ENCODE assay signal across 8 mouse cellular contexts in genomic region chrX:56731306-56732201, GRCm38 (mm10). TPM values are rescaled to one million over a fixed set of nuclear protein-coding genes. Genes with fewer than 3 reads are reported as not detected.
A peak's percentile ranks its signal among the peaks of the same experiment; 100 is the strongest.
DNase-seq lines count a peak whose midpoint lies in the region; ATAC-seq and TF ChIP-seq lines count a peak whose summit lies in the region.

TSS of gene Fhl1 (plus strand) at chrX:56731787.

- H3K9ac ChIP-seq in forebrain, embryonic 15.5 days (replicated peaks) = peak within 1 kb of the TSS; percentile 64
- peak within 1 kb of the TSS; percentile 75 for H3K9ac ChIP-seq in heart, embryonic 16.5 days (ENCODE audit: low read length)
- peak within 1 kb of the TSS; percentile 61 for H3K9ac ChIP-seq in liver, embryonic 13.5 days
- H3K9ac ChIP-seq in neural tube, embryonic 14.5 days (replicated peaks; ENCODE audit: low read depth, low read length) = peak within 1 kb of the TSS; percentile 58

- H3ac ChIP-seq in C2C12 (ENCODE audit: control insufficient read depth, insufficient read length, low read depth) = peak within 1 kb of the TSS; percentile 80

- no peaks in the 10 kb centered on the region for H3K9me3 ChIP-seq in forebrain, embryonic 15.5 days
- no peaks in the 10 kb centered on the region for H3K9me3 ChIP-seq in heart, embryonic 16.5 days (replicated peaks; ENCODE audit: control insufficient read depth, low read length)
- H3K9me3 ChIP-seq in liver, embryonic 13.5 days (replicated peaks) = no peaks in the 10 kb centered on the region
- no peaks in the 10 kb centered on the region for H3K9me3 ChIP-seq in neural tube, embryonic 14.5 days (ENCODE audit: control insufficient read depth, low read length)

- peak; percentile 93 for ATAC-seq in forebrain, embryonic 15.5 days (replicated peaks)
- peak; percentile 89 for ATAC-seq in heart, embryonic 16.5 days (replicated peaks; ENCODE audit: extremely low read depth, insufficient read depth, low FRiP score)
- ATAC-seq in liver, embryonic 13.5 days (ENCODE audit: low read depth) = peak; percentile 58
- ATAC-seq in neural tube, embryonic 14.5 days (ENCODE audit: low read depth) = peak; percentile 97

- H3K36me3 ChIP-seq in C2C12 (ENCODE audit: control insufficient read depth, insufficient read depth) = no peaks in the 10 kb centered on the region
- no peaks in the 10 kb centered on the region for H3K36me3 ChIP-seq in forebrain, embryonic 15.5 days
- H3K36me3 ChIP-seq in heart, embryonic 16.5 days (ENCODE audit: control insufficient read depth, insufficient read depth) = no peaks in the 10 kb centered on the region
- H3K36me3 ChIP-seq in liver, embryonic 13.5 days = no peaks in the 10 kb centered on the region
- H3K36me3 ChIP-seq in neural tube, embryonic 14.5 days (ENCODE audit: control insufficient read depth, insufficient read depth, low read length) = no peaks in the 10 kb centered on the region

- H3K27me3 ChIP-seq in C2C12 (ENCODE audit: control insufficient read depth, insufficient read depth, insufficient read length) = no peaks in the 10 kb centered on the region
- H3K27me3 ChIP-seq in forebrain, embryonic 15.5 days = no peaks in the 10 kb centered on the region
- no peaks in the 10 kb centered on the region for H3K27me3 ChIP-seq in heart, embryonic 16.5 days (ENCODE audit: control insufficient read depth, insufficient read depth, low read length)
- peaks cover 37% of the 10 kb centered on the region for H3K27me3 ChIP-seq in liver, embryonic 13.5 days
- no peaks in the 10 kb centered on the region for H3K27me3 ChIP-seq in neural tube, embryonic 14.5 days (ENCODE audit: control insufficient read depth, insufficient read depth, low read length)

- DNase-seq in cerebellum, adult 11-12 months = peak; percentile 78
- DNase-seq in kidney, postnatal 25 days = peak; percentile 65 to 91
- peak; percentile 34 for DNase-seq in liver, embryonic 13.5 days
- DNase-seq in urinary bladder, adult 18-20 months (ENCODE audit: low spot score in 2 of 2) = peak; percentile 5 to 28

- H3K4me2 ChIP-seq in forebrain, embryonic 15.5 days (replicated peaks) = peak within 1 kb of the TSS; percentile 49
- H3K4me2 ChIP-seq in heart, embryonic 16.5 days (ENCODE audit: low read depth, low read length) = peak within 1 kb of the TSS; percentile 62
- H3K4me2 ChIP-seq in liver, embryonic 13.5 days = peak within 1 kb of the TSS; percentile 78
- H3K4me2 ChIP-seq in neural tube, embryonic 14.5 days (ENCODE audit: low read depth, low read length) = peak within 1 kb of the TSS; percentile 46

- peak within 1 kb of the TSS; percentile 21 for H3K4me3 ChIP-seq in C2C12 (ENCODE audit: insufficient read depth, poor library complexity, severe bottlenecking)
- H3K4me3 ChIP-seq in forebrain, embryonic 15.5 days = peak within 1 kb of the TSS; percentile 61
- H3K4me3 ChIP-seq in heart, embryonic 16.5 days (ENCODE audit: low read length) = peak within 1 kb of the TSS; percentile 65
- peak within 1 kb of the TSS; percentile 61 for H3K4me3 ChIP-seq in liver, embryonic 13.5 days (replicated peaks)
- peak within 1 kb of the TSS; percentile 53 for H3K4me3 ChIP-seq in neural tube, embryonic 14.5 days (ENCODE audit: low read depth, low read length)

- H3K4me1 ChIP-seq in forebrain, embryonic 15.5 days = peaks cover 5% of the 10 kb centered on the region; the same call in 1 of the 2 replicates
- peaks cover 7% of the 10 kb centered on the region for H3K4me1 ChIP-seq in heart, embryonic 16.5 days (ENCODE audit: control insufficient read depth, insufficient read depth, low read length)
- H3K4me1 ChIP-seq in liver, embryonic 13.5 days (replicated peaks) = peaks cover 20% of the 10 kb centered on the region
- no peaks in the 10 kb centered on the region for H3K4me1 ChIP-seq in neural tube, embryonic 14.5 days (ENCODE audit: control insufficient read depth, insufficient read depth, low read length)

- H3K27ac ChIP-seq in forebrain, embryonic 15.5 days (replicated peaks) = peak within 1 kb of the TSS; percentile 80
- H3K27ac ChIP-seq in heart, embryonic 16.5 days (ENCODE audit: low read length) = peak within 1 kb of the TSS; percentile 86
- no peak within 1 kb of the TSS for H3K27ac ChIP-seq in liver, embryonic 13.5 days
- H3K27ac ChIP-seq in neural tube, embryonic 14.5 days (ENCODE audit: low read depth, low read length) = peak within 1 kb of the TSS; percentile 78

- WGBS in forebrain, embryonic 15.5 days = 22% methylated on average over 54 of the region's 106 CpGs
- 13% methylated on average over 66 of the region's 106 CpGs for WGBS in heart, embryonic 16.5 days
- WGBS in liver, embryonic 13.5 days (ENCODE audit: insufficient replicate concordance) = 10% methylated on average over 43 of the region's 106 CpGs
- WGBS in neural tube, embryonic 14.5 days = 14% methylated on average over 25 of the region's 106 CpGs

- TF ChIP-seq CTCF in C2C12 (IDR thresholded peaks at IDR 0.05; ENCODE audit: control insufficient read depth, insufficient read depth, insufficient read length) = no peak

- H3K79me2 ChIP-seq in C2C12 (ENCODE audit: control insufficient read depth, insufficient read depth) = no peaks in the 10 kb centered on the region

- H3K79me3 ChIP-seq in C2C12 (ENCODE audit: low read depth) = no peaks in the 10 kb centered on the region

TF ChIP-seq in C2C12, 6 proteins besides CTCF, POLR2A, EP300 and RAD21:
- TF ChIP-seq MYOG (IDR thresholded peaks at IDR 0.05; ENCODE audit: control insufficient read depth, extremely low read depth, insufficient read length) (no peak), MYOD1 (IDR thresholded peaks at IDR 0.05; ENCODE audit: control insufficient read depth, insufficient read length, low read depth) (no peak), CEBPB (IDR thresholded peaks at IDR 0.05; ENCODE audit: low read depth) (no peak), USF1 (IDR thresholded peaks at IDR 0.05; ENCODE audit: low read depth) (no peak), FOSL1 (IDR thresholded peaks at IDR 0.05; ENCODE audit: insufficient read depth, low read length, poor library complexity, severe bottlenecking) (no peak)

RNA-seq across cellular contexts. Expression of gene Fhl1, which starts in this region (rescaled TPM):
- 42.8 TPM for polyA plus RNA-seq in C2C12 (2012; fragmentation: generic; extraction: Trizol)
- 108 TPM in 2 replicates for polyA plus RNA-seq in forebrain, embryonic 15.5 days (2015; fragmentation: Nextera tagmentation; extraction: Ambion mirVana)
- 200 and 213 TPM in 2 replicates for polyA plus RNA-seq in heart, embryonic 16.5 days (2015; fragmentation: Nextera tagmentation; extraction: Ambion mirVana)
- 11.7 and 11.8 TPM in 2 replicates for polyA plus RNA-seq in liver, embryonic 13.5 days (2015; fragmentation: Nextera tagmentation; extraction: Ambion mirVana)
- polyA plus RNA-seq in neural tube, embryonic 14.5 days (2014; fragmentation: Nextera tagmentation; extraction: Ambion mirVana) = 216 and 247 TPM in 2 replicates

Comparison
In these comparisons a context has a peak if more than half of its experiments do, and no peak if none do; other contexts are left out.
1. DNase-seq: peak in every context shown above with its lines; median percentile 78 in cerebellum, adult 11-12 months; 78 in kidney, postnatal 25 days; 34 in liver, embryonic 13.5 days; 16 in urinary bladder, adult 18-20 months.